Mouse (Mus musculus): Measurements from ENCODE around the gene Wt1. TPM values are rescaled to one million over a fixed set of nuclear protein-coding genes. Genes with fewer than 3 reads are reported as not detected.

The Wt1 gene
- polyA plus RNA-seq, 1 experiment from 2014 or later = 18.6 TPM

DNA sequence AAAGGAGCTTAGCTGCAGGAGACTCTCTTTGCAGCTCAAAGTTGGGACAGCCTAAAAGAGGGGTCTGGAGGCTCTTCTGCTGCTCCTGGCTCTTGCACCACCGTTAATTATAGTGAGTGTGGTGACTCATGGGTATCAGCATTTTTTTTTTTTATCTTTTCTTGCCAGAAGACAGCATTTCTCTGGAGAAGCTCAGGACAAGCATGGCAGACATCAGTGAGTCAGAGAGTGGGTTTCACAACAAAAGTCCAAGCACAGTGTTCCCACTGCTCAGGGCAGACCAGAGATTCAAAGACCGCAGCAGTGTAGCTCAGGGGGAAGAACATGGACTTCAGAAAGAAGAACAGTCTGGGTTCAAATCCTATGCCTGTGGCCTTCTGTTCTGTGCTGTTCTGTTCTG is 47.9 kb downstream of the Wt1 start:
- Histone ChIP-seq H3K9ac (replicated peaks; ENCODE audit: low read depth, low read length) (no peak overlapping the region), H3K9me3 (ENCODE audit: control insufficient read depth, low read depth, low read length) (no peaks in the 10 kb centered on the region), H3K4me3 (ENCODE audit: low read depth, low read length) (no peak overlapping the region), H3K4me1 (ENCODE audit: control insufficient read depth, insufficient read depth, low read length) (no peaks in the 10 kb centered on the region), H3K27ac (ENCODE audit: low read length) (no peak overlapping the region), H3K36me3 (ENCODE audit: control insufficient read depth, insufficient read depth, low read length) (no peaks in the 10 kb centered on the region; the same call in 1 of the 2 replicates), H3K27me3 (ENCODE audit: control insufficient read depth, insufficient read depth, low read length) (no peaks in the 10 kb centered on the region), H3K4me2 (replicated peaks; ENCODE audit: low read depth, low read length) (no peak overlapping the region)
- no peak for ATAC-seq (ENCODE audit: insufficient number of reproducible peaks, insufficient read depth, low FRiP score, low read depth)
- 83% methylated on average over 2 of the region's 2 CpGs for WGBS

DNA sequence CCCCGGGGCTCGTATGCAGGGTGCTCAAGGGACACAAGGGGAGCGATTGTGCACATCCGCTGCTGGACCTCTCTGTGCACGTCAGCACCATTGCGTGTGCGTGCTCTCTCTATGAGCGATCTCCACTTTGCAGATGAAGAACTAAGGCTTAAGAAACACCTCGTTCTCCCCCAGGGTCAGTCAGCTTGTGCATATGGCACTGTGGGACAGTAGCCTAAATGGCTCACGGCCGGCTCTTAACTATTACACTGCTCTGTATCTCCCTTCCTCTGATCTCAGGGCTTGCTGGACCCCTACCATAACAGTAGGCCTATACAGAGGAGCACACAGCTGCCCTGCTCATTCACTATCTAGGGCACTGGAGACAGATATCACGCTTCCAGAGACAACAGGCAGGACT is 52.5 kb downstream of the Wt1 start:
- no peak overlapping the region for H3K4me2 ChIP-seq (replicated peaks; ENCODE audit: low read depth, low read length)
- no peaks in the 10 kb centered on the region for H3K36me3 ChIP-seq (ENCODE audit: control insufficient read depth, insufficient read depth, low read length)
- no peak overlapping the region for H3K4me3 ChIP-seq (ENCODE audit: low read depth, low read length)
- H3K4me1 ChIP-seq (ENCODE audit: control insufficient read depth, insufficient read depth, low read length) = no peaks in the 10 kb centered on the region
- no peak overlapping the region for H3K27ac ChIP-seq (ENCODE audit: low read length)
- 83% methylated on average over 12 of the region's 12 CpGs for WGBS
- H3K27me3 ChIP-seq (ENCODE audit: control insufficient read depth, insufficient read depth, low read length) = no peaks in the 10 kb centered on the region
- H3K9me3 ChIP-seq (ENCODE audit: control insufficient read depth, low read depth, low read length) = no peaks in the 10 kb centered on the region
- H3K9ac ChIP-seq (replicated peaks; ENCODE audit: low read depth, low read length) = no peak overlapping the region
- no peak for ATAC-seq (ENCODE audit: insufficient number of reproducible peaks, insufficient read depth, low FRiP score, low read depth)

DNA sequence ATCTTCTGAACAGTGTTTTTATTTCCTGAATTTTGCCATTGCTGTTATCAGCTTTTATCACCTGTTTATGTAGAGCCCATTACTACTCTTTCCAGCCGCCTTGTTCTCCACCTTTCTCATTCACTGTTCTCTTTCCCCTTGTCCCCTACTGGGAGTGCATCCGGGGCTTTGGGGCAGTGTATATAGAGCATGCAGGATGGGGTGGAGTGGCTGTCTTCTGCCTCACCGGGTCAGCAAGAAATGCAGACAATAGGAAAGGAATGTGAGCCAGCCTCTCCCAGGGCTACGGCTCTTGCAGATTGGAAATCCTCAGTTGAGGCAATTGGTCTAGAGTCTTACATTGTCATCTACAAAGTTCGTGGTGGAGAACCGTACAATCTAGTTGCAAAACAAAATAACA is 56.2 kb downstream of the Wt1 start:
- H3K4me3 ChIP-seq (ENCODE audit: low read depth, low read length) = no peak overlapping the region
- H3K4me1 ChIP-seq (ENCODE audit: control insufficient read depth, insufficient read depth, low read length) = no peaks in the 10 kb centered on the region
- H3K4me2 ChIP-seq (replicated peaks; ENCODE audit: low read depth, low read length) = no peak overlapping the region
- no peaks in the 10 kb centered on the region for H3K27me3 ChIP-seq (ENCODE audit: control insufficient read depth, insufficient read depth, low read length)
- H3K36me3 ChIP-seq (ENCODE audit: control insufficient read depth, insufficient read depth, low read length) = no peaks in the 10 kb centered on the region
- no peak for ATAC-seq (ENCODE audit: insufficient number of reproducible peaks, insufficient read depth, low FRiP score, low read depth)
- 20% methylated on average over 6 of the region's 6 CpGs for WGBS
- no peaks in the 10 kb centered on the region for H3K9me3 ChIP-seq (ENCODE audit: control insufficient read depth, low read depth, low read length)
- no peak overlapping the region for H3K27ac ChIP-seq (ENCODE audit: low read length)
- H3K9ac ChIP-seq (replicated peaks; ENCODE audit: low read depth, low read length) = no peak overlapping the region

DNA sequence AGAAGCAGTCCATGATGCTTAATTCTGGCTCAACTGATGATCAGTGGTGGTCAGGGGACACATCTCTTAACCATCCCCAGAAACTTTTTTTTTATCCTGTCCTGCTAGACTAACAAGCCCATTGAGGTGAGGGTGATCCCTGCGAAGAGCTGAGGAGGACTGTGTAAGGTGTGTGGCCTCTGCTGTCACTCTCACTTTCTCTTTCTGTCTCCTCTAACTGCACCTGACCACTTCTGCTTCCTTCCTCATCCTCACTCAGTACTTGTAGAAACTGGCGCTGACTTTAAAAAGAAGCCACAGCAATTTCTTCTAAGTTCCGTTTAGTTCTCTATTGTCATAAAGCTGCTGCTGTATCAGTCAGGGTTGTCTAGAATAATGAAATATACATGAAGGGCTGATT is 58.8 kb downstream of the Wt1 start:
- WGBS = 96% methylated on average over 3 of the region's 3 CpGs
- no peak overlapping the region for H3K4me2 ChIP-seq (replicated peaks; ENCODE audit: low read depth, low read length)

DNA sequence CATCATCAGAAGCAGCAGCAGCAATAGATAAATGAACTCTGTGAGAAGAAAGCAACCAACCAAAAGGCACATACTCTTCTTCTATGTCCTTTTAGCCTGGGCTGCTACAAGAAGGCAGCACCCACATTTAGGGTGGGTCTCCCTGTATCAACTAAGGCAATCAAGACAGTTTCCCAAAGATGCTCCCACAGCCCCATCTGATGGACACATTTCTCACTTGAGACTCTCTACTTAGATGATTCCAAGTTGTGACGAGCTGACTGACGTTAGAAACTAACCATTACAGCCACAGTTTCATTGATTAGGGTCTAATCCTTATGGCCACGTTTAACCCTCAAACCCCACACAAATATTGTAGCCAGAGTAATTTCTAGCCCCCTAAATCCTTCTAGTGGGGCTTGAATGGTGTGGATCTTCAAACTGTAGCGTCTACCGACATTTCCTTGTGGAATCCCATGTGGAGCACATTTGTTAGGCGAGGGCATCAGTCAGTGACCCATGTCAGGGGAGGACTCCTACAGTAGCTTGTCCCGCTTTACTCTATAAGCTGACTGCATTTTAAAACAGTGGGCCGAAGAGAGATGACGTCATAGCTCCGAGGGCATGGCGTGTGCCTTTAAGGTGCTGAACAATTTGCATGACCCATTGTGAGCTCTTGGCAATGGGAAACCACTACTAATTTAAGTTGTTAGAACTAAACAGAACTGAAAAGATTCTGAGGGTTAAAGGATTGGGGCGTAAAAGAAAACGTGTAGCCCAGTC is 59.6 kb downstream of the Wt1 start:
- Histone ChIP-seq H3K4me3 (ENCODE audit: low read depth, low read length) (no peak overlapping the region), H3K9ac (replicated peaks; ENCODE audit: low read depth, low read length) (no peak overlapping the region), H3K36me3 (ENCODE audit: control insufficient read depth, insufficient read depth, low read length) (no peaks in the 10 kb centered on the region), H3K4me2 (replicated peaks; ENCODE audit: low read depth, low read length) (no peak overlapping the region), H3K27ac (ENCODE audit: low read length) (no peak overlapping the region), H3K9me3 (ENCODE audit: control insufficient read depth, low read depth, low read length) (no peaks in the 10 kb centered on the region), H3K27me3 (ENCODE audit: control insufficient read depth, insufficient read depth, low read length) (no peaks in the 10 kb centered on the region), H3K4me1 (ENCODE audit: control insufficient read depth, insufficient read depth, low read length) (no peaks in the 10 kb centered on the region)
- 80% methylated on average over 13 of the region's 13 CpGs for WGBS
- ATAC-seq (ENCODE audit: insufficient number of reproducible peaks, insufficient read depth, low FRiP score, low read depth) = no peak

More for the DNA sequence above, 58.8 kb downstream of the Wt1 start:
- no peak for ATAC-seq (ENCODE audit: insufficient number of reproducible peaks, insufficient read depth, low FRiP score, low read depth)
- no peaks in the 10 kb centered on the region for H3K36me3 ChIP-seq (ENCODE audit: control insufficient read depth, insufficient read depth, low read length)
- no peaks in the 10 kb centered on the region for H3K27me3 ChIP-seq (ENCODE audit: control insufficient read depth, insufficient read depth, low read length)
- no peaks in the 10 kb centered on the region for H3K9me3 ChIP-seq (ENCODE audit: control insufficient read depth, low read depth, low read length)
- H3K4me1 ChIP-seq (ENCODE audit: control insufficient read depth, insufficient read depth, low read length) = no peaks in the 10 kb centered on the region
- H3K9ac ChIP-seq (replicated peaks; ENCODE audit: low read depth, low read length) = no peak overlapping the region
- H3K4me3 ChIP-seq (ENCODE audit: low read depth, low read length) = no peak overlapping the region
- H3K27ac ChIP-seq (ENCODE audit: low read length) = no peak overlapping the region

DNA sequence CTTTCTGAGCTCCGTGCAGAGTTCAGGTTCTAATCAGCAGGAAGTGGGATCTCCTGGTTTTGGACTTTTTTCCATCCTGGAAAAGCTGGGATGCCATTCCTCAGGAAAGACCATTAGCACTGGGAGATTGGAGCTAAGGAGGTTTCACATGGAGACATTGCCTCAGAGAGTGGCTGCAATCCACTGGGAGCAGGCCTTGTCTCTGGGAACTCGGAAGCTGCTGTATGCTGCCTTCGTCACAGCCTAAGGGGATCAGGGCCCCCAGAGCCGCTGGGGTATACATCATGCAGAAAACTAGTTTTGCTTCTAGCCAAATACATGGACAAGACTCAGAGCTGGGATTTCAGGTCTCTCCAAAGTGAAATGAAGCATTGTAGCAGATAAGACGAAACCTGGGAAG is 60.3 kb downstream of the Wt1 start:
- H3K9ac ChIP-seq (replicated peaks; ENCODE audit: low read depth, low read length) = no peak overlapping the region
- H3K9me3 ChIP-seq (ENCODE audit: control insufficient read depth, low read depth, low read length) = no peaks in the 10 kb centered on the region
- H3K4me3 ChIP-seq (ENCODE audit: low read depth, low read length) = no peak overlapping the region
- no peaks in the 10 kb centered on the region for H3K4me1 ChIP-seq (ENCODE audit: control insufficient read depth, insufficient read depth, low read length)
- WGBS = 59% methylated on average over 5 of the region's 5 CpGs
- no peak overlapping the region for H3K27ac ChIP-seq (ENCODE audit: low read length)
- no peak for ATAC-seq (ENCODE audit: insufficient number of reproducible peaks, insufficient read depth, low FRiP score, low read depth)
- H3K4me2 ChIP-seq (replicated peaks; ENCODE audit: low read depth, low read length) = no peak overlapping the region
- H3K27me3 ChIP-seq (ENCODE audit: control insufficient read depth, insufficient read depth, low read length) = no peaks in the 10 kb centered on the region
- H3K36me3 ChIP-seq (ENCODE audit: control insufficient read depth, insufficient read depth, low read length) = no peaks in the 10 kb centered on the region

DNA sequence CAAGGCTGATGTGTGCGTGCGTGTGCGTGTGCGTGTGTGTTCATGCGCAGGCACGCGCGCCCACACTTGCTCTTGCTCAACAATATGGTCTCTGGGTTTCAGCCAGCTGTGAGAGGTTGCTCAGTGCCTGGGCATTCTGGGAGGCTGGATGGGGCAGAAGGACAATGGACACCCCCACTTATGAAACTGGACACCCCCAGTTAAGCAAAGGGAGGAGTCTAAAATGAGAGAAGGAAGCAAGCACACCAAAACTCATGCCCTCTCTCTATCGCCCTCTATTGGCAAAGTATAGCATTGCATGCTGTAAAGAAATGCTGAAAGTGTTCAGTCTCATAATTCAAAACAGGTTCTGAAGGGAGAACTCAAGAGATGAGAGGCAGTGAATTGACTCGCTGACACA is 61.9 kb downstream of the Wt1 start:
- H3K9me3 ChIP-seq (ENCODE audit: control insufficient read depth, low read depth, low read length) = no peaks in the 10 kb centered on the region
- H3K4me2 ChIP-seq (replicated peaks; ENCODE audit: low read depth, low read length) = no peak overlapping the region
- no peak overlapping the region for H3K4me3 ChIP-seq (ENCODE audit: low read depth, low read length)
- H3K27ac ChIP-seq (ENCODE audit: low read length) = no peak overlapping the region
- WGBS = 81% methylated on average over 10 of the region's 10 CpGs
- H3K4me1 ChIP-seq (ENCODE audit: control insufficient read depth, insufficient read depth, low read length) = no peaks in the 10 kb centered on the region
- H3K27me3 ChIP-seq (ENCODE audit: control insufficient read depth, insufficient read depth, low read length) = no peaks in the 10 kb centered on the region
- no peaks in the 10 kb centered on the region for H3K36me3 ChIP-seq (ENCODE audit: control insufficient read depth, insufficient read depth, low read length)
- ATAC-seq (ENCODE audit: insufficient number of reproducible peaks, insufficient read depth, low FRiP score, low read depth) = peak; percentile 37; the same call in 1 of the 2 replicates
- no peak overlapping the region for H3K9ac ChIP-seq (replicated peaks; ENCODE audit: low read depth, low read length)

DNA sequence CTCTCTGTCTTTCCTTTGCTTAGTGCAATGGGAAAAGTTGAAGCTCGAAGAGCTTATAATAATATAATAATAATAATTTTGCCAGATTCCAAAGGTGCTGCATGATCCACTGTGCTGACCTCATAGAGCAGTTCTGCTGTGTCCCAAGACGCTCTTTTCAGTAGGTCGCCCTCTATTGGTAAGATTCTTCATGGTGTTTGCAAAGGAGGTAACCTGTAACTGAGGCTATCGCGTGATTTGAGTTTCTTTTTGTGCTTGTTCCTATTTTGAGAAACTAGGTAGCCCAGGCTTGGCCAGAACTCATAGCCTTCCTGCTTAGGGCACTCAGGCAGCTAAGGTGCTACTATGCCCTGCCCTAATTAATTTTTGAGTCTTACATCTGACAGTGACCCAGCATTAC is 63.0 kb downstream of the Wt1 start:
- H3K27me3 ChIP-seq (ENCODE audit: control insufficient read depth, insufficient read depth, low read length) = no peaks in the 10 kb centered on the region
- 28% methylated on average over 5 of the region's 5 CpGs for WGBS

DNA sequence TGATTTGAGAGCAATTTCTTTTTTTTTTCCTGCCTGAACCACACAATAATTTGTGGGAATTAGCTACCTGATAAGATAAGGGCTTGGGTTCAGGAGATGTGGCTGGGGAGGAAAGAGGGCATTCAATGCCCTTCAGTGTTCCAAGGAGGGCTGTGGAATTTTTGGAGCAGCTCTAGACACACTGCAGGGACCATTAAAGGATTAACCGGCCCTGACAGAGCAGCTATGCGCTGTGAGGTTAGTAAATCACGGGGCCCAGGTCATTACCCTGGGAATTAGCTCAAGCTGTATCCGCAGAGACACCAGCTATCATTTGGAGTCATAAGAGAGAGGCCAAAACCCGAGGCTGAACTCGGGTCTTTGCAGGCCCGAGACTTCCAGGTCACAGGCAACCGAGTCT is 73.8 kb downstream of the Wt1 start:
- Histone ChIP-seq H3K36me3 (ENCODE audit: control insufficient read depth, insufficient read depth, low read length) (no peaks in the 10 kb centered on the region), H3K27me3 (ENCODE audit: control insufficient read depth, insufficient read depth, low read length) (no peaks in the 10 kb centered on the region), H3K27ac (ENCODE audit: low read length) (no peak overlapping the region), H3K4me2 (replicated peaks; ENCODE audit: low read depth, low read length) (no peak overlapping the region), H3K4me1 (ENCODE audit: control insufficient read depth, insufficient read depth, low read length) (no peaks in the 10 kb centered on the region), H3K9me3 (ENCODE audit: control insufficient read depth, low read depth, low read length) (no peaks in the 10 kb centered on the region), H3K9ac (replicated peaks; ENCODE audit: low read depth, low read length) (no peak overlapping the region), H3K4me3 (ENCODE audit: low read depth, low read length) (no peak overlapping the region)
- no peak for ATAC-seq (ENCODE audit: insufficient number of reproducible peaks, insufficient read depth, low FRiP score, low read depth)
- WGBS = 27% methylated on average over 8 of the region's 8 CpGs

More for the DNA sequence above, 63.0 kb downstream of the Wt1 start:
- no peak overlapping the region for H3K4me3 ChIP-seq (ENCODE audit: low read depth, low read length)
- H3K9me3 ChIP-seq (ENCODE audit: control insufficient read depth, low read depth, low read length) = no peaks in the 10 kb centered on the region
- H3K36me3 ChIP-seq (ENCODE audit: control insufficient read depth, insufficient read depth, low read length) = no peaks in the 10 kb centered on the region
- H3K9ac ChIP-seq (replicated peaks; ENCODE audit: low read depth, low read length) = no peak overlapping the region
- no peaks in the 10 kb centered on the region for H3K4me1 ChIP-seq (ENCODE audit: control insufficient read depth, insufficient read depth, low read length)
- H3K4me2 ChIP-seq (replicated peaks; ENCODE audit: low read depth, low read length) = no peak overlapping the region
- H3K27ac ChIP-seq (ENCODE audit: low read length) = no peak overlapping the region
- ATAC-seq (ENCODE audit: insufficient number of reproducible peaks, insufficient read depth, low FRiP score, low read depth) = no peak
